Mouse (Mus musculus) forebrain, embryonic 11.5 days (tissue): Measurements from ENCODE around the gene Rai14. TPM values are rescaled to one million over a fixed set of nuclear protein-coding genes. Genes with fewer than 3 reads are reported as not detected.

ENCODE experiments used
- ATAC-seq: fragments of 200-750 bp; cut with Nextera tagmentation; replicated peaks from 2 replicates; pipeline ENCODE4 v1.8.0; 2017; ENCODE audit warnings: moderate TSS enrichment; ENCODE audit not compliant: low FRiP score
- DNase-seq: peaks from one replicate; pipeline ENCODE4 v3.0.0-alpha.2; 2017; ENCODE audit warnings: low spot score
- H3K27ac ChIP-seq: fragments of 300-500 bp; sonication (generic); 2 replicates; pipeline ENCODE4 v1.5.1; 2014; ENCODE audit warnings: low read depth, low read length
- H3K27me3 ChIP-seq: fragments of 300-500 bp; sonication (generic); 2 replicates; pipeline ENCODE4 v1.6.1; 2014; ENCODE audit warnings: mild to moderate bottlenecking, low read length, mixed read lengths; ENCODE audit not compliant: control insufficient read depth, insufficient read depth
- H3K36me3 ChIP-seq: fragments of 300-500 bp; sonication (generic); 2 replicates; pipeline ENCODE4 v1.6.1; 2014; ENCODE audit warnings: mild to moderate bottlenecking, low read length, moderate library complexity, mixed read lengths; ENCODE audit not compliant: control insufficient read depth, insufficient read depth
- H3K4me1 ChIP-seq: fragments of 300-500 bp; sonication (generic); replicated peaks from 2 replicates; pipeline ENCODE4 v1.6.1; 2014; ENCODE audit warnings: low read length, mixed read lengths; ENCODE audit not compliant: control insufficient read depth, insufficient read depth
- H3K4me2 ChIP-seq: fragments of 300-500 bp; sonication (generic); 2 replicates; pipeline ENCODE4 v1.6.1; 2014; ENCODE audit warnings: low read depth, mild to moderate bottlenecking, low read length, moderate library complexity, mixed read lengths; ENCODE audit not compliant: severe bottlenecking
- H3K4me3 ChIP-seq: fragments of 300-500 bp; sonication (generic); 2 replicates; pipeline ENCODE4 v1.5.1; 2014; ENCODE audit warnings: low read depth, low read length
- H3K9ac ChIP-seq: fragments of 300-500 bp; sonication (generic); 2 replicates; pipeline ENCODE4 v1.6.1; 2014; ENCODE audit warnings: low read length
- H3K9me3 ChIP-seq: fragments of 300-500 bp; sonication (generic); 2 replicates; pipeline ENCODE4 v1.6.1; 2016; ENCODE audit warnings: low read length, mixed read lengths; ENCODE audit not compliant: control insufficient read depth
- WGBS: fragments of 180-500 bp; shearing (Covaris S2); extraction: QIAGEN DNeasy Blood & Tissue Kit; methylation state at CpG from one replicate; pipeline ENCODE4 v1.1.7; 2014; 5-methylcytosine and 5-hydroxymethylcytosine counted together
- polyA plus RNA-seq: library from polyadenylated mRNA; unstranded; fragments of >200 nt; fragmentation: Nextera tagmentation; extraction: Ambion mirVana; gene quantifications from 2 replicates; pipeline ENCODE4 v1.2.1, GENCODE M21; 2014

Gene Rai14
- polyA plus RNA-seq, 1 experiment from 2014 or later = 61.5 TPM

GRCm38 (mm10) chr15:10635121-10635520, 79.3 kb downstream of the Rai14 start:
- no peak overlapping the region for H3K4me2 ChIP-seq
- no peak overlapping the region for H3K4me3 ChIP-seq
- no peak overlapping the region for H3K9ac ChIP-seq
- no peaks in the 10 kb centered on the region for H3K27me3 ChIP-seq
- 48% methylated on average over 10 of the region's 10 CpGs for WGBS
- ATAC-seq (peak; percentile 44; the same call in 1 of the 2 replicates), DNase-seq (no peak)
- H3K27ac ChIP-seq = peak overlapping the region; percentile 53; the same call in 1 of the 2 replicates
- no peaks in the 10 kb centered on the region for H3K36me3 ChIP-seq
- no peaks in the 10 kb centered on the region; the same call in 1 of the 2 replicates for H3K4me1 ChIP-seq
- H3K9me3 ChIP-seq = no peaks in the 10 kb centered on the region

GRCm38 (mm10) chr15:10634176-10634575, 80.2 kb downstream of the Rai14 start:
- 52% methylated on average over 6 of the region's 6 CpGs for WGBS
- Histone ChIP-seq H3K4me1 (no peaks in the 10 kb centered on the region; the same call in 1 of the 2 replicates), H3K9ac (no peak overlapping the region), H3K27me3 (no peaks in the 10 kb centered on the region), H3K9me3 (no peaks in the 10 kb centered on the region), H3K4me2 (no peak overlapping the region), H3K27ac (no peak overlapping the region), H3K4me3 (no peak overlapping the region), H3K36me3 (no peaks in the 10 kb centered on the region)
- ATAC-seq (no peak), DNase-seq (no peak)

GRCm38 (mm10) chr15:10633381-10633780, 81.0 kb downstream of the Rai14 start:
- ATAC-seq = no peak
- Histone ChIP-seq H3K27ac (no peak overlapping the region), H3K4me2 (no peak overlapping the region), H3K9me3 (no peaks in the 10 kb centered on the region), H3K9ac (no peak overlapping the region), H3K4me1 (no peaks in the 10 kb centered on the region; the same call in 1 of the 2 replicates), H3K27me3 (no peaks in the 10 kb centered on the region), H3K36me3 (no peaks in the 10 kb centered on the region), H3K4me3 (no peak overlapping the region)
- WGBS = 90% methylated on average over 4 of the region's 4 CpGs
- DNase-seq = no peak

- 97% methylated on average over 9 of the region's 9 CpGs for WGBS
- H3K4me1 ChIP-seq = no peaks in the 10 kb centered on the region; the same call in 1 of the 2 replicates
- DNase-seq = no peak
Measured at GRCm38 (mm10) chr15:10632581-10632980, 81.8 kb downstream of the Rai14 start.

GRCm38 (mm10) chr15:10632060-10632459, 82.4 kb downstream of the Rai14 start:
- Histone ChIP-seq H3K36me3 (no peaks in the 10 kb centered on the region), H3K9me3 (no peaks in the 10 kb centered on the region), H3K4me3 (no peak overlapping the region), H3K4me1 (no peaks in the 10 kb centered on the region; the same call in 1 of the 2 replicates), H3K27me3 (no peaks in the 10 kb centered on the region), H3K27ac (no peak overlapping the region), H3K4me2 (no peak overlapping the region), H3K9ac (no peak overlapping the region)
- DNase-seq (no peak), ATAC-seq (no peak)
- 99% methylated on average over 8 of the region's 8 CpGs for WGBS

More at GRCm38 (mm10) chr15:10632581-10632980, 81.8 kb downstream of the Rai14 start:
- Histone ChIP-seq H3K27me3 (no peaks in the 10 kb centered on the region), H3K4me3 (no peak overlapping the region), H3K9ac (no peak overlapping the region), H3K9me3 (no peaks in the 10 kb centered on the region), H3K27ac (no peak overlapping the region), H3K4me2 (no peak overlapping the region), H3K36me3 (no peaks in the 10 kb centered on the region)
- ATAC-seq = no peak

GRCm38 (mm10) chr15:10631541-10631940, 82.9 kb downstream of the Rai14 start:
- Histone ChIP-seq H3K4me2 (no peak overlapping the region), H3K9ac (no peak overlapping the region), H3K9me3 (no peaks in the 10 kb centered on the region), H3K27me3 (no peaks in the 10 kb centered on the region), H3K36me3 (no peaks in the 10 kb centered on the region), H3K4me1 (no peaks in the 10 kb centered on the region; the same call in 1 of the 2 replicates), H3K4me3 (no peak overlapping the region), H3K27ac (no peak overlapping the region)
- ATAC-seq (no peak), DNase-seq (no peak)
- 90% methylated on average over 5 of the region's 5 CpGs for WGBS

GRCm38 (mm10) chr15:10628980-10629346, 85.5 kb downstream of the Rai14 start:
- Histone ChIP-seq H3K27me3 (no peaks in the 10 kb centered on the region), H3K4me3 (no peak overlapping the region), H3K4me1 (no peaks in the 10 kb centered on the region), H3K36me3 (no peaks in the 10 kb centered on the region), H3K9ac (no peak overlapping the region), H3K27ac (no peak overlapping the region), H3K9me3 (no peaks in the 10 kb centered on the region), H3K4me2 (no peak overlapping the region)
- DNase-seq (no peak), ATAC-seq (no peak)
- 84% methylated on average over 6 of the region's 6 CpGs for WGBS

- Histone ChIP-seq H3K27ac (no peak overlapping the region), H3K4me1 (no peaks in the 10 kb centered on the region)
Measured at GRCm38 (mm10) chr15:10628131-10628979, 86.1 kb downstream of the Rai14 start.

More at GRCm38 (mm10) chr15:10628131-10628979, 86.1 kb downstream of the Rai14 start:
- H3K9ac ChIP-seq = no peak overlapping the region
- DNase-seq = no peak
- H3K27me3 ChIP-seq = no peaks in the 10 kb centered on the region
- no peak for ATAC-seq
- no peaks in the 10 kb centered on the region for H3K9me3 ChIP-seq
- H3K4me3 ChIP-seq = no peak overlapping the region
- no peak overlapping the region for H3K4me2 ChIP-seq
- H3K36me3 ChIP-seq = no peaks in the 10 kb centered on the region
- 82% methylated on average over 16 of the region's 16 CpGs for WGBS
